Mouse (Mus musculus): Measurements from ENCODE around the gene Tmem54. TPM values are rescaled to one million over a fixed set of nuclear protein-coding genes. Genes with fewer than 3 reads are reported as not detected.

Gene Tmem54
- total RNA-seq, 2 experiments from 2014 or later, result not detected

GRCm38 (mm10) chr4:129130149-129130548 is 24.8 kb downstream of the Tmem54 start:
- peak; percentile 54 for DNase-seq

GRCm38 (mm10) chr4:129130755-129131303 is 25.5 kb downstream of the Tmem54 start:
- no peak for DNase-seq

GRCm38 (mm10) chr4:129134799-129135585 is 29.6 kb downstream of the Tmem54 start:
- peak; percentile 84 for DNase-seq

- no peak for DNase-seq
These were observed 30.3 kb downstream of the Tmem54 start for GRCm38 (mm10) chr4:129135637-129136036.

- no peak for DNase-seq
These were observed 30.8 kb downstream of the Tmem54 start for GRCm38 (mm10) chr4:129136189-129136578.

- no peak for DNase-seq
These were observed 31.4 kb downstream of the Tmem54 start, which contains the start of gene Fndc5 for GRCm38 (mm10) chr4:129136579-129137391. TSS of gene Fndc5 (plus strand) at chr4:129136999.

GRCm38 (mm10) chr4:129137392-129138321 is 32.3 kb downstream of the Tmem54 start:
- no peak for DNase-seq

- no peak for DNase-seq
These were observed 34.3 kb downstream of the Tmem54 start for GRCm38 (mm10) chr4:129139642-129140041.

- no peak for DNase-seq
These were observed 35.5 kb downstream of the Tmem54 start for GRCm38 (mm10) chr4:129140808-129141207.

- DNase-seq, result no peak
These were observed 36.5 kb downstream of the Tmem54 start for GRCm38 (mm10) chr4:129141560-129142438.

- no peak for DNase-seq
These were observed 37.2 kb downstream of the Tmem54 start for GRCm38 (mm10) chr4:129142439-129143045.

- no peak for DNase-seq
These were observed 38.2 kb downstream of the Tmem54 start for GRCm38 (mm10) chr4:129143509-129143908.

GRCm38 (mm10) chr4:129144401-129145367 is 39.3 kb downstream of the Tmem54 start:
- no peak for DNase-seq

GRCm38 (mm10) chr4:129145411-129145810 is 40.1 kb downstream of the Tmem54 start:
- DNase-seq, result no peak

GRCm38 (mm10) chr4:129145943-129146342 is 40.6 kb downstream of the Tmem54 start:
- no peak for DNase-seq

GRCm38 (mm10) chr4:129146392-129146791 is 41.0 kb downstream of the Tmem54 start:
- DNase-seq, result no peak

GRCm38 (mm10) chr4:129147552-129148103 is 42.3 kb downstream of the Tmem54 start:
- no peak for DNase-seq

GRCm38 (mm10) chr4:129149321-129149720 is 44.0 kb downstream of the Tmem54 start:
- no peak for DNase-seq
